Mouse (Mus musculus) urinary bladder, postnatal 4 days (tissue): ENCODE data around the gene Rnaseh2a.

Experiments used
- DNase-seq, 2 experiments: peaks; one replicate each; pipeline ENCODE4 v3.0.0; 2021 to 2022; ENCODE audit warnings: low spot score in 2 of 2

The Rnaseh2a gene

GRCm38 (mm10) chr8:84969241-84970134 lies at the start of gene Rnaseh2a, which contains the start of the genes Gm49661 and Prdx2:
Rnaseh2a (minus strand) TSS chr8:84969767.
Gm49661 (minus strand) TSS chr8:84969433.
Prdx2 (plus strand) TSS chr8:84969587.
- peak; percentile 72 to 78 for DNase-seq

GRCm38 (mm10) chr8:85017209-85017608 lies 47.6 kb upstream of the Rnaseh2a start:
- no peak for DNase-seq

- DNase-seq = peak in 1 of 2 experiments; percentile 41
Measured at GRCm38 (mm10) chr8:85016724-85017123, 47.2 kb upstream of the Rnaseh2a start.

- DNase-seq = no peak
Measured at GRCm38 (mm10) chr8:85014431-85014830, 44.9 kb upstream of the Rnaseh2a start, which contains the start of gene Best2. Best2 (minus strand) TSS chr8:85014531.

- peak in 1 of 2 experiments; percentile 45 for DNase-seq
Measured at GRCm38 (mm10) chr8:85013230-85013840, 43.8 kb upstream of the Rnaseh2a start.

- no peak for DNase-seq
Measured at GRCm38 (mm10) chr8:85011242-85011641, 41.7 kb upstream of the Rnaseh2a start.

GRCm38 (mm10) chr8:85007686-85008085 lies 38.1 kb upstream of the Rnaseh2a start:
- DNase-seq = peak in 1 of 2 experiments; percentile 32

- peak; percentile 71 to 93 for DNase-seq
Measured at GRCm38 (mm10) chr8:84997649-84998295, 28.2 kb upstream of the Rnaseh2a start.

GRCm38 (mm10) chr8:84996978-84997377 lies 27.4 kb upstream of the Rnaseh2a start:
- no peak for DNase-seq

GRCm38 (mm10) chr8:84995680-84996079 lies 26.1 kb upstream of the Rnaseh2a start:
- no peak for DNase-seq

- DNase-seq = no peak
Measured at GRCm38 (mm10) chr8:84994375-84994774, 24.8 kb upstream of the Rnaseh2a start.

GRCm38 (mm10) chr8:84990836-84991235 lies 21.3 kb upstream of the Rnaseh2a start:
- peak; percentile 63 to 74 for DNase-seq

GRCm38 (mm10) chr8:84990349-84990748 lies 20.8 kb upstream of the Rnaseh2a start, which contains the start of gene Hook2:
Hook2 (plus strand) TSS chr8:84990603.
- DNase-seq = peak; percentile 95 to 98

- peak; percentile 89 to 95 for DNase-seq
Measured at GRCm38 (mm10) chr8:84989810-84990209, 20.2 kb upstream of the Rnaseh2a start.

- peak; percentile 58 to 71 for DNase-seq
Measured at GRCm38 (mm10) chr8:84989311-84989731, 19.8 kb upstream of the Rnaseh2a start.

- DNase-seq = no peak
Measured at GRCm38 (mm10) chr8:84987903-84988302, 18.3 kb upstream of the Rnaseh2a start.

GRCm38 (mm10) chr8:84987388-84987787 lies 17.8 kb upstream of the Rnaseh2a start:
- DNase-seq = no peak

- no peak for DNase-seq
Measured at GRCm38 (mm10) chr8:84986379-84986945, 16.9 kb upstream of the Rnaseh2a start.

GRCm38 (mm10) chr8:84985684-84986378 lies 16.3 kb upstream of the Rnaseh2a start:
- peak; percentile 80 to 89 for DNase-seq

- no peak for DNase-seq
Measured at GRCm38 (mm10) chr8:84985049-84985683, 15.6 kb upstream of the Rnaseh2a start.
